Mouse (Mus musculus): Measurements from ENCODE around the gene Tomm40l. TPM values are rescaled to one million over a fixed set of nuclear protein-coding genes. Genes with fewer than 3 reads are reported as not detected.

Gene Tomm40l
- polyA plus RNA-seq, 1 experiment from 2014 or later: 25.4 TPM

GRCm38 (mm10) chr1:171185655-171186054 is 36.7 kb downstream of the Tomm40l start:
- Histone ChIP-seq H3K4me3 (ENCODE audit: low read depth, low read length) (no peak overlapping the region), H3K4me2 (ENCODE audit: low read depth, low read length) (no peak overlapping the region), H3K9me3 (ENCODE audit: control insufficient read depth, low read length) (no peaks in the 10 kb centered on the region), H3K27ac (replicated peaks; ENCODE audit: low read depth, low read length) (no peak overlapping the region), H3K9ac (ENCODE audit: low read depth, low read length) (no peak overlapping the region), H3K36me3 (ENCODE audit: control insufficient read depth, insufficient read depth, low read length) (no peaks in the 10 kb centered on the region), H3K4me1 (ENCODE audit: control insufficient read depth, insufficient read depth, low read length) (peaks cover 16% of the 10 kb centered on the region; the same call in 1 of the 2 replicates), H3K27me3 (replicated peaks; ENCODE audit: control insufficient read depth, insufficient read depth, low read length) (no peaks in the 10 kb centered on the region; the same call in 1 of the 2 replicates)
- 60% methylated on average over 8 of the region's 8 CpGs for WGBS
- DNase-seq (ENCODE audit: low spot score): peak; percentile 16
- ATAC-seq (ENCODE audit: low read depth): peak; percentile 17; the same call in 1 of the 2 replicates

- Histone ChIP-seq H3K27ac (replicated peaks; ENCODE audit: low read depth, low read length) (no peak overlapping the region), H3K9me3 (ENCODE audit: control insufficient read depth, low read length) (no peaks in the 10 kb centered on the region), H3K4me2 (ENCODE audit: low read depth, low read length) (no peak overlapping the region), H3K27me3 (replicated peaks; ENCODE audit: control insufficient read depth, insufficient read depth, low read length) (no peaks in the 10 kb centered on the region), H3K4me3 (ENCODE audit: low read depth, low read length) (no peak overlapping the region), H3K36me3 (ENCODE audit: control insufficient read depth, insufficient read depth, low read length) (no peaks in the 10 kb centered on the region), H3K4me1 (ENCODE audit: control insufficient read depth, insufficient read depth, low read length) (peaks cover 10% of the 10 kb centered on the region; the same call in 1 of the 2 replicates), H3K9ac (ENCODE audit: low read depth, low read length) (no peak overlapping the region)
- DNase-seq (ENCODE audit: low spot score): peak; percentile 9
- WGBS: 81% methylated on average over 7 of the region's 7 CpGs
- no peak for ATAC-seq (ENCODE audit: low read depth)
Observed at GRCm38 (mm10) chr1:171184314-171184713, 38.0 kb downstream of the Tomm40l start.

GRCm38 (mm10) chr1:171183620-171184019 is 38.7 kb downstream of the Tomm40l start:
- ATAC-seq (ENCODE audit: low read depth): no peak

GRCm38 (mm10) chr1:171183025-171183424 is 39.3 kb downstream of the Tomm40l start:
- DNase-seq (ENCODE audit: low spot score) (no peak), ATAC-seq (ENCODE audit: low read depth) (no peak)
- 0 out of 2 replicates have a peak, but pooled peaks cover 2% of the 10 kb centered on the region for H3K4me1 ChIP-seq (ENCODE audit: control insufficient read depth, insufficient read depth, low read length)
- no peaks in the 10 kb centered on the region for H3K27me3 ChIP-seq (replicated peaks; ENCODE audit: control insufficient read depth, insufficient read depth, low read length)
- H3K4me3 ChIP-seq (ENCODE audit: low read depth, low read length): no peak overlapping the region
- no peak overlapping the region for H3K27ac ChIP-seq (replicated peaks; ENCODE audit: low read depth, low read length)
- H3K36me3 ChIP-seq (ENCODE audit: control insufficient read depth, insufficient read depth, low read length): no peaks in the 10 kb centered on the region
- 84% methylated on average over 3 of the region's 3 CpGs for WGBS
- H3K4me2 ChIP-seq (ENCODE audit: low read depth, low read length): no peak overlapping the region
- H3K9me3 ChIP-seq (ENCODE audit: control insufficient read depth, low read length): no peaks in the 10 kb centered on the region
- no peak overlapping the region for H3K9ac ChIP-seq (ENCODE audit: low read depth, low read length)

More at GRCm38 (mm10) chr1:171183620-171184019, 38.7 kb downstream of the Tomm40l start:
- Histone ChIP-seq H3K27ac (replicated peaks; ENCODE audit: low read depth, low read length) (no peak overlapping the region), H3K9ac (ENCODE audit: low read depth, low read length) (no peak overlapping the region), H3K4me3 (ENCODE audit: low read depth, low read length) (no peak overlapping the region), H3K27me3 (replicated peaks; ENCODE audit: control insufficient read depth, insufficient read depth, low read length) (no peaks in the 10 kb centered on the region), H3K4me2 (ENCODE audit: low read depth, low read length) (no peak overlapping the region), H3K36me3 (ENCODE audit: control insufficient read depth, insufficient read depth, low read length) (no peaks in the 10 kb centered on the region), H3K9me3 (ENCODE audit: control insufficient read depth, low read length) (no peaks in the 10 kb centered on the region), H3K4me1 (ENCODE audit: control insufficient read depth, insufficient read depth, low read length) (peaks cover 3% of the 10 kb centered on the region; the same call in 1 of the 2 replicates)
- peak; percentile 26 for DNase-seq (ENCODE audit: low spot score)
- WGBS: 43% methylated on average over 3 of the region's 3 CpGs

GRCm38 (mm10) chr1:171179487-171180171 is 42.7 kb downstream of the Tomm40l start:
- no peak for DNase-seq (ENCODE audit: low spot score)
- no peak overlapping the region for H3K27ac ChIP-seq (replicated peaks; ENCODE audit: low read depth, low read length)
- no peak for ATAC-seq (ENCODE audit: low read depth)
- no peaks in the 10 kb centered on the region for H3K36me3 ChIP-seq (ENCODE audit: control insufficient read depth, insufficient read depth, low read length)
- no peak overlapping the region for H3K9ac ChIP-seq (ENCODE audit: low read depth, low read length)
- H3K4me1 ChIP-seq (ENCODE audit: control insufficient read depth, insufficient read depth, low read length): no peaks in the 10 kb centered on the region
- no peaks in the 10 kb centered on the region for H3K27me3 ChIP-seq (replicated peaks; ENCODE audit: control insufficient read depth, insufficient read depth, low read length)
- 63% methylated on average over 5 of the region's 5 CpGs for WGBS
- no peak overlapping the region for H3K4me3 ChIP-seq (ENCODE audit: low read depth, low read length)
- no peaks in the 10 kb centered on the region for H3K9me3 ChIP-seq (ENCODE audit: control insufficient read depth, low read length)
- H3K4me2 ChIP-seq (ENCODE audit: low read depth, low read length): no peak overlapping the region

- 96% methylated on average over 8 of the region's 8 CpGs for WGBS
- H3K36me3 ChIP-seq (ENCODE audit: control insufficient read depth, insufficient read depth, low read length): no peaks in the 10 kb centered on the region
- no peak overlapping the region for H3K27ac ChIP-seq (replicated peaks; ENCODE audit: low read depth, low read length)
- H3K4me3 ChIP-seq (ENCODE audit: low read depth, low read length): no peak overlapping the region
- H3K4me2 ChIP-seq (ENCODE audit: low read depth, low read length): no peak overlapping the region
- H3K4me1 ChIP-seq (ENCODE audit: control insufficient read depth, insufficient read depth, low read length): no peaks in the 10 kb centered on the region
- DNase-seq (ENCODE audit: low spot score) (no peak), ATAC-seq (ENCODE audit: low read depth) (no peak)
- H3K27me3 ChIP-seq (replicated peaks; ENCODE audit: control insufficient read depth, insufficient read depth, low read length): no peaks in the 10 kb centered on the region
- no peaks in the 10 kb centered on the region for H3K9me3 ChIP-seq (ENCODE audit: control insufficient read depth, low read length)
- H3K9ac ChIP-seq (ENCODE audit: low read depth, low read length): no peak overlapping the region
Observed at GRCm38 (mm10) chr1:171172779-171173178, 49.5 kb downstream of the Tomm40l start.

GRCm38 (mm10) chr1:171171138-171171537 is 51.2 kb downstream of the Tomm40l start:
- no peaks in the 10 kb centered on the region for H3K27me3 ChIP-seq (replicated peaks; ENCODE audit: control insufficient read depth, insufficient read depth, low read length)
- no peak overlapping the region for H3K9ac ChIP-seq (ENCODE audit: low read depth, low read length)
- peak; percentile 51 for DNase-seq (ENCODE audit: low spot score)
- no peaks in the 10 kb centered on the region for H3K9me3 ChIP-seq (ENCODE audit: control insufficient read depth, low read length)
- no peak overlapping the region for H3K4me2 ChIP-seq (ENCODE audit: low read depth, low read length)
- no peak for ATAC-seq (ENCODE audit: low read depth)
- H3K4me1 ChIP-seq (ENCODE audit: control insufficient read depth, insufficient read depth, low read length): no peaks in the 10 kb centered on the region
- H3K36me3 ChIP-seq (ENCODE audit: control insufficient read depth, insufficient read depth, low read length): no peaks in the 10 kb centered on the region
- H3K4me3 ChIP-seq (ENCODE audit: low read depth, low read length): no peak overlapping the region
- H3K27ac ChIP-seq (replicated peaks; ENCODE audit: low read depth, low read length): peak overlapping the region; percentile 33
- 52% methylated on average over 3 of the region's 3 CpGs for WGBS

- H3K27ac ChIP-seq (replicated peaks; ENCODE audit: low read depth, low read length): no peak overlapping the region
- WGBS: 59% methylated on average over 3 of the region's 3 CpGs
- no peak overlapping the region for H3K4me2 ChIP-seq (ENCODE audit: low read depth, low read length)
- H3K9me3 ChIP-seq (ENCODE audit: control insufficient read depth, low read length): no peaks in the 10 kb centered on the region
- ATAC-seq (ENCODE audit: low read depth) (no peak), DNase-seq (ENCODE audit: low spot score) (no peak)
- no peaks in the 10 kb centered on the region for H3K36me3 ChIP-seq (ENCODE audit: control insufficient read depth, insufficient read depth, low read length)
- no peak overlapping the region for H3K4me3 ChIP-seq (ENCODE audit: low read depth, low read length)
- no peaks in the 10 kb centered on the region for H3K27me3 ChIP-seq (replicated peaks; ENCODE audit: control insufficient read depth, insufficient read depth, low read length)
- H3K4me1 ChIP-seq (ENCODE audit: control insufficient read depth, insufficient read depth, low read length): no peaks in the 10 kb centered on the region
- H3K9ac ChIP-seq (ENCODE audit: low read depth, low read length): no peak overlapping the region
Observed at GRCm38 (mm10) chr1:171169913-171170312, 52.4 kb downstream of the Tomm40l start.

- WGBS: 83% methylated on average over 12 of the region's 12 CpGs
Observed at GRCm38 (mm10) chr1:171168906-171169305, 53.4 kb downstream of the Tomm40l start.

More at GRCm38 (mm10) chr1:171168906-171169305, 53.4 kb downstream of the Tomm40l start:
- H3K4me2 ChIP-seq (ENCODE audit: low read depth, low read length): no peak overlapping the region
- H3K27ac ChIP-seq (replicated peaks; ENCODE audit: low read depth, low read length): no peak overlapping the region
- H3K27me3 ChIP-seq (replicated peaks; ENCODE audit: control insufficient read depth, insufficient read depth, low read length): no peaks in the 10 kb centered on the region
- no peaks in the 10 kb centered on the region for H3K4me1 ChIP-seq (ENCODE audit: control insufficient read depth, insufficient read depth, low read length)
- no peaks in the 10 kb centered on the region for H3K36me3 ChIP-seq (ENCODE audit: control insufficient read depth, insufficient read depth, low read length)
- no peak overlapping the region for H3K4me3 ChIP-seq (ENCODE audit: low read depth, low read length)
- DNase-seq (ENCODE audit: low spot score): no peak
- H3K9me3 ChIP-seq (ENCODE audit: control insufficient read depth, low read length): no peaks in the 10 kb centered on the region
- no peak for ATAC-seq (ENCODE audit: low read depth)
- H3K9ac ChIP-seq (ENCODE audit: low read depth, low read length): no peak overlapping the region

Measured in embryonic facial prominence, embryonic 14.5 days (tissue).